Mouse (Mus musculus) heart, adult 18-20 months (tissue): Measurements from ENCODE around the gene Tcf19. TPM values are rescaled to one million over a fixed set of nuclear protein-coding genes. Genes with fewer than 3 reads are reported as not detected.
"Not testable (repeated sequence)": the region's sequence is repeated elsewhere in the genome, so short reads cannot be mapped to it uniquely, and the experiment has no call there.

Source experiments
- DNase-seq, 2 experiments: peaks; one replicate each; pipeline ENCODE4 v3.0.0; 2021 to 2022; ENCODE audit warnings: mixed read lengths in 1 of 2
- total RNA-seq, 2 experiments: library from RNA; stranded (reverse); gene quantifications; 2 replicates each; pipeline ENCODE4 v1.2.3; 2021

Gene Tcf19
- total RNA-seq, 2 experiments from 2014 or later = 1.5 to 2.1 TPM

- no peak for DNase-seq
These were observed 16.3 kb upstream of the Tcf19 start, which contains the start of gene Psors1c2 for GRCm38 (mm10) chr17:35532901-35533300. TSS of gene Psors1c2 (plus strand) at chr17:35533201.

- no peak for DNase-seq
These were observed 15.7 kb upstream of the Tcf19 start for GRCm38 (mm10) chr17:35532360-35532759.

- DNase-seq = no peak
These were observed 10.0 kb upstream of the Tcf19 start for GRCm38 (mm10) chr17:35526644-35527043.

DNA sequence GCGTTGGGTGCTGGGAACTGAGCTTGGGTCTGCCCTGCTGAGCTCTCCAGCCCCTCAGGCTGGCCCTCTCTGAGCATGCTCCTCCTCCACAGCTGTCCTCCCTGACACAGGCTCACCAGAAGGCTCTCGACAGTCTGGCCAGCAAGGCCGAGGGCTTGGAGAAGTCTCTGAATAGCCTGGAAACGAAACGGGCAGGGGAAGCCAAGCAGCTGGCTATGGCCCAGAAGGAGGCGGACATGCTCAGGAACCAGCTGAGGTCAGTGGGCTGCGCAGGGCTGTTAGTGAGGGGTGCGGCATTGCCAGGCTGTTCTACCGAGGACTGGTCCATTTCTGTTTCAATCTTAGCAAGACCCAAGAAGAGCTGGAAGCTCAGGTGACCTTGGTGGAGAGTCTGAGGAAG lies 7.7 kb upstream of the Tcf19 start:
- no peak for DNase-seq

GRCm38 (mm10) chr17:35517526-35517925 lies 902 bp upstream of the Tcf19 start:
- DNase-seq = peak; percentile 29 to 31

GRCm38 (mm10) chr17:35515911-35516640 lies 548 bp downstream of the Tcf19 start:
- DNase-seq = no peak

GRCm38 (mm10) chr17:35514756-35515155 lies 1.9 kb downstream of the Tcf19 start:
- DNase-seq = no peak

GRCm38 (mm10) chr17:35513886-35514285 lies 2.7 kb downstream of the Tcf19 start:
- peak; percentile 63 to 92 for DNase-seq

DNA sequence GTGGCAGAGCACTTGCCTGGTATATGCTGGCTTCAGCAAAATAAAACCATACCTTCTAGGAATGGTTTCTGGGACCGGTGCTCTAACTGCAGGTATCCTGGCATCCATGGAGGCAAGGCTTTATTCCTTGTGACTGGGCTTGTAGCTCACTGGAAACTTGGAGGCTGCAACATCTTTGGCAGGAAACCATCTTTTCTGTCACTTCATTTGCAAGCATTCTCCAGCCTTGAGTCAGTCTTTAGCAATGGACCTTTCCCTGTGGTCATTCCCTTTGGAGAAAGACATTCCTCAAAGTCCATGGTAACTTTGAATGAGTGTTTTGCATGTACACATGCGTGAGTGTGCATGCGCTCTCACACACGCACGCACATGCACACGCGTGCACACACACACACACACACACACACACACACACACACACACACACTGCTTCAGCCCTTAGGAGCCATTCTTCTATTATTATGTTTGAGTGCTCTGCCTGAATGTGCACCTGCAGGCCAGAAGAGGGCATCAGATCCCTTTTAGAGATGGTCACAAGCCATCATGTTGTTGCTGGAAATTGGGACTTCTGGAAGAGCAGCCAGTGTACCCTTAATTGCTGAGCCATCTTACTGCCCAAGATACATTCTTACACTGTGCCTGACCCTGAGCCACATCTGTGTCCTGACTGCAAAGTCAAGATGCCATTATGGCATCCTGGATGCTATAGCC lies 3.6 kb downstream of the Tcf19 start:
- no peak for DNase-seq

- DNase-seq = peak in 1 of 2 experiments; percentile 18
These were observed 7.3 kb downstream of the Tcf19 start for GRCm38 (mm10) chr17:35509284-35509683.

GRCm38 (mm10) chr17:35508279-35508678 lies 8.3 kb downstream of the Tcf19 start:
- DNase-seq = not testable (repeated sequence)

- no peak for DNase-seq
These were observed 8.9 kb downstream of the Tcf19 start for GRCm38 (mm10) chr17:35507556-35508260.

GRCm38 (mm10) chr17:35506881-35507280 lies 9.7 kb downstream of the Tcf19 start:
- no peak for DNase-seq

GRCm38 (mm10) chr17:35505776-35506175 lies 10.8 kb downstream of the Tcf19 start, which contains the start of gene Pou5f1:
TSS of gene Pou5f1 (plus strand) at chr17:35506018.
- DNase-seq = no peak

DNA sequence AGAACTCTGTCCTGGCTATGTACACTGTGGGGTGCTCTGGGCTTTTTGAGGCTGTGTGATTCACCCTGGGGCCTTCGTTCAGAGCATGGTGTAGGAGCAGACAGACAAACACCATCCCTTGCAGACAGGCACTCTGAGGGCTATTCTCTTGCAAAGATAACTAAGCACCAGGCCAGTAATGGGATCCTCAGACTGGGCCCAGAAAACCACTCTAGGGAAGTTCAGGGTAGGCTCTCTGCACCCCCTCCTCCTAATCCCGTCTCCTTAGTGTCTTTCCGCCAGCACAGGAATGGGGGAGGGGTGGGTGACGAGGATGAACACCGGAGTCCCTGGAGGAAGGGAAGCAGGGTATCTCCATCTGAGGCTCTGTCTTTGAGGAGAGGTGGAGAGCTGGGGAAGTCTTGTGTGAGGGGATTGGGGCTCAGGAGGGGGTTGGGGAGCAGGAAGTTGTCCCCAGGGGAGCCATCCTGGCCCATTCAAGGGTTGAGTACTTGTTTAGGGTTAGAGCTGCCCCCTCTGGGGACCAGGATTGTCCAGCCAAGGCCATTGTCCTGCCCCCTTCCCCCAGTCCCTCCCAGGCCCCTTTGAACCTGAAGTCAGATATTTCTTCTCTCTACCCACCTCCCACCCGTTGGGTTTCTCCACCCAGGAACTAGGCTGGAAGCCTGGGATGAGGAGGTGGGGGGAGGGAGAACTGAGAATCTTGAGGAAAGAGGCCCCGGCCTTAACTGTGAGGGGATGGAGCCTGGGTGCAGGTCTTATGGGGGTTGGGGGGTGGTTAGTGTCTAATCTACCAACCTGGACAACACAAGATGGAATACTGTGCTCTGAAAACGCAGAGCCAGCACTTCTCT lies 11.8 kb downstream of the Tcf19 start:
- no peak for DNase-seq

DNA sequence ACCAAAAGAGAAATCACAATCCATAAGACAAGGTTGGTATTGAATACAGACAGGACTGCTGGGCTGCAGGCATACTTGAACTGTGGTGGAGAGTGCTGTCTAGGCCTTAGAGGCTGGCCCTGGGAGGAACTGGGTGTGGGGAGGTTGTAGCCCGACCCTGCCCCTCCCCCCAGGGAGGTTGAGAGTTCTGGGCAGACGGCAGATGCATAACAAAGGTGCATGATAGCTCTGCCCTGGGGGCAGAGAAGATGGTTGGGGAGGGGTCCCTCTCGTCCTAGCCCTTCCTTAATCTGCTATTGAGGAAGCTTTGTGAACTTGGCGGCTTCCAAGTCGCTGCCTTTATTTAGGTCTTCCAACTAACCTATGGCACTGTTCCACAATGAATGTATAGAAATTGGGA lies 12.8 kb downstream of the Tcf19 start:
- DNase-seq = no peak

- no peak for DNase-seq
These were observed 13.9 kb downstream of the Tcf19 start for GRCm38 (mm10) chr17:35502762-35503161.

DNA sequence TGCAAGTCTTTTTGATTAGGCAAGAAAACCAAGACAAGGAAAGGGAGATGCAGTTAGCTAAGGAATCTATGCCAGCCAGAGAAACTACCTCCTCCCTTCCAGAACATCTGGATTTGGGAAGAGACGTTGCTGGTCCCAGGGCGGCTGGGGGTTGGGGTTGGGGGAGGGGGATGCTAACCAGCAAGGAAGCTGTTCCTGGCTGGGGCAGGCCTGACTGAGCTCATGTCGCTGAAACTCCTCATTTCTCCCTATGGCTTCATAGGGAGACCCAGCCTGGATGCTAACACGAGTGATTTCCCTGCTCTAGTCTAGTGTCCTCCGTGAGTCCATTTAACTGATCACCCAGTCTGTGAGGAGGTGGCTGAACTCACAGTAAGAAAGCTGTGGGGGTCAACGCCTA lies 14.4 kb downstream of the Tcf19 start:
- DNase-seq = no peak

DNA sequence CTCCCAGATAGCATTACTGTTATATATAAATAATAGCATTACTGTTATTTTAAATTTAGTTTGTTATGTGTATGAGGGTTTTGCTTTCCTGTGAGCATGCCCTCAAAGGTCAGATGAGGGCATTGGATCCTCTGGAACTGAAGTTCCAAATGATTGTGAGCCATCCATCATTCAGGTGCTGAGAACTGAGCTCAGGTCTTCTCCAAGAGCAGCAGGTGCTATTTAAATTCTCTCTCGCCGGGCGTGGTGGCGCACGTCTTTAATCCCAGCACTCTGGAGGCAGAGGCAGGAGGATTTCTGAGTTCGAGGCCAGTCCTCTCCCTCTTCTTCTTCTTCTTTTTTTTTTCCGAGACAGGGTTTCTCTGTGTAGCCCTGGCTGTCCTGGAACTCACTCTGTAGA lies 19.5 kb downstream of the Tcf19 start:
- no peak for DNase-seq

GRCm38 (mm10) chr17:35490320-35490719 lies 26.3 kb downstream of the Tcf19 start:
- DNase-seq = no peak

GRCm38 (mm10) chr17:35488041-35488440 lies 28.6 kb downstream of the Tcf19 start:
- DNase-seq = no peak

- no peak for DNase-seq
These were observed 29.9 kb downstream of the Tcf19 start for GRCm38 (mm10) chr17:35486726-35487125.
